Mouse (Mus musculus) megakaryocyte-erythroid progenitor cell, adult 5-6 weeks (primary cell): ENCODE measurements around the gene Gpr89. TPM values are rescaled to one million over a fixed set of nuclear protein-coding genes. Genes with fewer than 3 reads are reported as not detected.

ENCODE experiments used
- ATAC-seq: replicated peaks from 2 replicates; pipeline ENCODE4 v1.8.0; 2016; ENCODE audit warnings: mild to moderate bottlenecking, inconsistent platforms; ENCODE audit not compliant: severe bottlenecking, poor library complexity, low FRiP score, low TSS enrichment
- total RNA-seq, 2 experiments: library from RNA; stranded (forward) in 1 of 2; stranded (reverse) in 1 of 2; fragments of 200-1000, 215-1000 nt in 1 of 2; fragments of >200 nt in 1 of 2; fragmentation: Nextera tagmentation in 1 of 2; gene quantifications; 2 replicates each; pipeline ENCODE4 v1.2.3; 2014 to 2017

Gene Gpr89
- total RNA-seq, 2 experiments from 2014 or later = 28.6 to 35.0 TPM

- ATAC-seq = no peak
Measured at GRCm38 (mm10) chr3:96872501-96872900, 32.6 kb downstream of the Gpr89 start.

GRCm38 (mm10) chr3:96871070-96871469 lies 34.1 kb downstream of the Gpr89 start:
- ATAC-seq = no peak

GRCm38 (mm10) chr3:96870270-96870669 lies 34.9 kb downstream of the Gpr89 start:
- no peak for ATAC-seq

- no peak for ATAC-seq
Measured at GRCm38 (mm10) chr3:96869091-96869490, 36.1 kb downstream of the Gpr89 start.

- ATAC-seq = no peak
Measured at GRCm38 (mm10) chr3:96868566-96868965, 36.6 kb downstream of the Gpr89 start.

GRCm38 (mm10) chr3:96867863-96868262 lies 37.3 kb downstream of the Gpr89 start:
- 0 out of 2 replicates have a peak, but pooled peaks have one; percentile 30 for ATAC-seq

- ATAC-seq = no peak
Measured at GRCm38 (mm10) chr3:96860498-96860897, 44.6 kb downstream of the Gpr89 start.

- no peak for ATAC-seq
Measured at GRCm38 (mm10) chr3:96855833-96856232, 49.3 kb downstream of the Gpr89 start.

- no peak for ATAC-seq
Measured at GRCm38 (mm10) chr3:96854376-96854775, 50.8 kb downstream of the Gpr89 start.

GRCm38 (mm10) chr3:96852561-96852960 lies 52.6 kb downstream of the Gpr89 start:
- no peak for ATAC-seq

GRCm38 (mm10) chr3:96849168-96849727 lies 55.9 kb downstream of the Gpr89 start:
- ATAC-seq = no peak

GRCm38 (mm10) chr3:96848470-96848869 lies 56.7 kb downstream of the Gpr89 start:
- no peak for ATAC-seq

- no peak for ATAC-seq
Measured at GRCm38 (mm10) chr3:96847661-96848060, 57.5 kb downstream of the Gpr89 start.

GRCm38 (mm10) chr3:96846985-96847384 lies 58.2 kb downstream of the Gpr89 start:
- no peak for ATAC-seq

GRCm38 (mm10) chr3:96845806-96846205 lies 59.3 kb downstream of the Gpr89 start:
- ATAC-seq = no peak

GRCm38 (mm10) chr3:96845191-96845590 lies 60.0 kb downstream of the Gpr89 start:
- ATAC-seq = no peak

GRCm38 (mm10) chr3:96838996-96839645 lies 66.0 kb downstream of the Gpr89 start:
- ATAC-seq = no peak

- no peak for ATAC-seq
Measured at GRCm38 (mm10) chr3:96836414-96836813, 68.7 kb downstream of the Gpr89 start.

GRCm38 (mm10) chr3:96834587-96835348 lies 70.4 kb downstream of the Gpr89 start:
- ATAC-seq = no peak

GRCm38 (mm10) chr3:96832930-96833329 lies 72.2 kb downstream of the Gpr89 start:
- no peak for ATAC-seq

GRCm38 (mm10) chr3:96829856-96830255 lies 75.3 kb downstream of the Gpr89 start:
- no peak for ATAC-seq
